8 mouse cellular contexts compared by ENCODE assay signal in the genomic region with DNA sequence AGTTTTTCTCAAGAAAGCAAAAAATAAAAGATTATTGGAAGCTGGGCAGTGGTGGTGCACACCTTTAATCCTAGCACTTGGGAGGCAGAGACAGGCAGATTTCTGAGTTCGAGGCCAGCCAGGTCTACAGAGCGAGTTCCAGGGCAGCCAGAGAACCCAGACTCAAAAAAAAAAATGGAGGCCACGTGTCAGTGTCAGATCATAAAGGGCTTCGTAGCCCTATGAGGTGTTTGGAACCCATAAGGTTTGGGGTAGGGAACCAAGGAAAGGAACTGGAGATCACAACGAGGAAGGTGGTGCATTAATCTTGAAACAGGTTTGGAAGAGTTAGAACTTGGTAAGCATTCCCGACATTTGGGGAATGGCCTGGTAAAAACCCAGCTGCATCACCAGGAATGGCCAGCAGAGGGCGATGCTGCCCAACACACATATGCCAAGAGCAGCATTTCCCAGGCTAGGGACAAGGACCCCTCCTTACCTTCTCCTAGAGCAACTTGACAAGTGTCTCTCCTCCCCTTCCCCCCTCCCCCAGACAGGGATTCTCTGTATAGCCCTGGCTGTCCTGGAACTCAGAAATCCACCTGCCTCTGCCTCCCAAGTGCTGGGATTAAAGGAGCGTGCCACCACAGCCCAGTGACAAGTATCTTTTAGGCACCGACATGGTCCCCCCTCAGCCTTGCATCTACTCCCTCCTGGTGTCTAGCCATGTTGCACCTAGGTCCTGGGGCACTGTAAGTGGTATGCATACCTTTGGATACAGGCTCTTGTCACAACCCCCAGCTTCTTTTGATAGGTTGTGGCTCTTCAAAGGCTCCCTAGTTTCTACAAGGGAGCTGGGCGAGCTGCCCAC. TPM values are rescaled to one million over a fixed set of nuclear protein-coding genes. Genes with fewer than 3 reads are reported as not detected.
DNase-seq lines count a peak whose midpoint lies in the region; ATAC-seq lines count a peak whose summit lies in the region.

No protein-coding gene starts in this region.

- peaks cover 65% of the 10 kb centered on the region for H3K36me3 ChIP-seq in heart, embryonic 13.5 days
- H3K36me3 ChIP-seq in liver, embryonic 13.5 days = peaks cover 70% of the 10 kb centered on the region
- peaks cover 54% of the 10 kb centered on the region for H3K36me3 ChIP-seq in stomach, embryonic 15.5 days

- ATAC-seq in heart, embryonic 13.5 days (ENCODE audit: extremely low read depth, insufficient number of reproducible peaks, low FRiP score, low TSS enrichment) = no peak
- ATAC-seq in liver, embryonic 13.5 days (ENCODE audit: low read depth) = no peak
- no peak for ATAC-seq in stomach, embryonic 15.5 days (ENCODE audit: insufficient read depth, low FRiP score, low read depth)

- WGBS in heart, embryonic 13.5 days = 56% methylated on average over 10 of the region's 10 CpGs
- WGBS in liver, embryonic 13.5 days (ENCODE audit: insufficient replicate concordance) = 50% methylated on average over 10 of the region's 10 CpGs
- WGBS in stomach, embryonic 15.5 days = 59% methylated on average over 10 of the region's 10 CpGs

- peak; percentile 66 for DNase-seq in A20 (ENCODE audit: low read depth, low spot score)
- DNase-seq in adrenal gland, adult 8-10 months = peak; percentile 56
- peak; percentile 81 for DNase-seq in embryo, embryonic 9.5 days (ENCODE audit: extremely low spot score)
- DNase-seq in kidney, postnatal 10 days = peak; percentile 88
- peak; percentile 61 for DNase-seq in liver, embryonic 13.5 days
- DNase-seq in natural killer cell, adult 2 months (ENCODE audit: low spot score in 2 of 2) = peak; percentile 53 to 59

- no peaks in the 10 kb centered on the region for H3K9me3 ChIP-seq in heart, embryonic 13.5 days
- no peaks in the 10 kb centered on the region for H3K9me3 ChIP-seq in liver, embryonic 13.5 days (replicated peaks)
- H3K9me3 ChIP-seq in stomach, embryonic 15.5 days = no peaks in the 10 kb centered on the region

- peak overlapping the region; percentile 78 for H3K4me3 ChIP-seq in heart, embryonic 13.5 days
- peak overlapping the region; percentile 70; the same call in 1 of the 2 replicates for H3K4me3 ChIP-seq in liver, embryonic 13.5 days (replicated peaks)
- peak overlapping the region; percentile 83; the same call in 1 of the 2 replicates for H3K4me3 ChIP-seq in stomach, embryonic 15.5 days (replicated peaks)

- peak overlapping the region; percentile 88 for H3K9ac ChIP-seq in heart, embryonic 13.5 days
- H3K9ac ChIP-seq in liver, embryonic 13.5 days = peak overlapping the region; percentile 82; the same call in 1 of the 2 replicates
- no peak overlapping the region for H3K9ac ChIP-seq in stomach, embryonic 15.5 days

- peak overlapping the region; percentile 88; the same call in 1 of the 2 replicates for H3K27ac ChIP-seq in heart, embryonic 13.5 days (replicated peaks)
- H3K27ac ChIP-seq in liver, embryonic 13.5 days = peak overlapping the region; percentile 77
- H3K27ac ChIP-seq in stomach, embryonic 15.5 days = 0 out of 2 replicates have a peak overlapping the region, but pooled peaks have one; percentile 89

- H3K4me2 ChIP-seq in heart, embryonic 13.5 days = peak overlapping the region; percentile 93
- H3K4me2 ChIP-seq in liver, embryonic 13.5 days = peak overlapping the region; percentile 76
- H3K4me2 ChIP-seq in stomach, embryonic 15.5 days = peak overlapping the region; percentile 75

- peaks cover 22% of the 10 kb centered on the region for H3K4me1 ChIP-seq in heart, embryonic 13.5 days
- H3K4me1 ChIP-seq in liver, embryonic 13.5 days (replicated peaks) = peaks cover 57% of the 10 kb centered on the region
- H3K4me1 ChIP-seq in stomach, embryonic 15.5 days = peaks cover 15% of the 10 kb centered on the region

- no peaks in the 10 kb centered on the region for H3K27me3 ChIP-seq in heart, embryonic 13.5 days (replicated peaks)
- H3K27me3 ChIP-seq in liver, embryonic 13.5 days = no peaks in the 10 kb centered on the region
- H3K27me3 ChIP-seq in stomach, embryonic 15.5 days (replicated peaks) = no peaks in the 10 kb centered on the region

RNA-seq across cellular contexts. Expression of a gene that starts 1.1 kb away (rescaled TPM):
- 10 to 100 TPM; 51.3 to 63.7 (median 56.9) TPM for total RNA-seq in adrenal gland, adult 8-10 months (2022)
- 19.7 and 22.1 TPM in 2 replicates for polyA plus RNA-seq in heart, embryonic 13.5 days (2015; fragmentation: Nextera tagmentation; extraction: Ambion mirVana)
- polyA plus RNA-seq in liver, embryonic 13.5 days (2015; fragmentation: Nextera tagmentation; extraction: Ambion mirVana) = 8.8 and 10.7 TPM in 2 replicates
- 16.9 and 19.6 TPM in 2 replicates for polyA plus RNA-seq in stomach, embryonic 15.5 days (2015; fragmentation: Nextera tagmentation; extraction: Ambion mirVana)

RNA-seq across cellular contexts. Expression of a gene that starts 33.2 kb away (rescaled TPM):
- 10 to 100 TPM; 23.8 to 41.1 (median 32.4) TPM for total RNA-seq in adrenal gland, adult 8-10 months (2022)
- 4.3 TPM in 2 replicates for polyA plus RNA-seq in heart, embryonic 13.5 days (2015; fragmentation: Nextera tagmentation; extraction: Ambion mirVana)
- polyA plus RNA-seq in liver, embryonic 13.5 days (2015; fragmentation: Nextera tagmentation; extraction: Ambion mirVana) = 6.1 and 6.9 TPM in 2 replicates
- 3.9 and 4.1 TPM in 2 replicates for polyA plus RNA-seq in stomach, embryonic 15.5 days (2015; fragmentation: Nextera tagmentation; extraction: Ambion mirVana)

RNA-seq across cellular contexts. Expression of a gene that starts 34.6 kb away (rescaled TPM):
- 100 to 1,000 TPM in 3 of 4 experiments, 10 to 100 TPM in 1; 97.0 to 132 (median 119) TPM for total RNA-seq in adrenal gland, adult 8-10 months (2022)
- 38.1 and 38.8 TPM in 2 replicates for polyA plus RNA-seq in heart, embryonic 13.5 days (2015; fragmentation: Nextera tagmentation; extraction: Ambion mirVana)
- polyA plus RNA-seq in liver, embryonic 13.5 days (2015; fragmentation: Nextera tagmentation; extraction: Ambion mirVana) = 31.4 and 36.3 TPM in 2 replicates
- polyA plus RNA-seq in stomach, embryonic 15.5 days (2015; fragmentation: Nextera tagmentation; extraction: Ambion mirVana) = 49.0 and 54.2 TPM in 2 replicates

RNA-seq across cellular contexts. Expression of a gene that starts 39.4 kb away (rescaled TPM):
- 10 to 100 TPM; 17.7 to 27.0 (median 21.4) TPM for total RNA-seq in adrenal gland, adult 8-10 months (2022)
- 30.8 and 32.8 TPM in 2 replicates for polyA plus RNA-seq in heart, embryonic 13.5 days (2015; fragmentation: Nextera tagmentation; extraction: Ambion mirVana)
- polyA plus RNA-seq in liver, embryonic 13.5 days (2015; fragmentation: Nextera tagmentation; extraction: Ambion mirVana) = 21.8 and 25.1 TPM in 2 replicates
- polyA plus RNA-seq in stomach, embryonic 15.5 days (2015; fragmentation: Nextera tagmentation; extraction: Ambion mirVana) = 23.2 and 25.3 TPM in 2 replicates

RNA-seq across cellular contexts. Expression of a gene that starts 45.0 kb away (rescaled TPM):
- total RNA-seq in adrenal gland, adult 8-10 months (2022) = under 1 TPM in 1 of 4 experiments, not detected in 3; 0.77 TPM
- 1.4 and 1.5 TPM in 2 replicates for polyA plus RNA-seq in heart, embryonic 13.5 days (2015; fragmentation: Nextera tagmentation; extraction: Ambion mirVana)
- 1.0 and 1.1 TPM in 2 replicates for polyA plus RNA-seq in liver, embryonic 13.5 days (2015; fragmentation: Nextera tagmentation; extraction: Ambion mirVana)
- 3.0 and 4.0 TPM in 2 replicates for polyA plus RNA-seq in stomach, embryonic 15.5 days (2015; fragmentation: Nextera tagmentation; extraction: Ambion mirVana)
